Mouse (Mus musculus) neural tube, embryonic 14.5 days (tissue): ENCODE data around the gene Pgam2. TPM values are rescaled to one million over a fixed set of nuclear protein-coding genes. Genes with fewer than 3 reads are reported as not detected.

ENCODE experiments used
- ATAC-seq: fragments of 200-750 bp; cut with Nextera tagmentation; 2 replicates; pipeline ENCODE4 v1.8.0; 2017; ENCODE audit warnings: low read depth, mild to moderate bottlenecking, moderate TSS enrichment, moderate library complexity
- H3K27ac ChIP-seq: fragments of 300-500 bp; sonication (generic); 2 replicates; pipeline ENCODE4 v1.5.1; 2014; ENCODE audit warnings: low read depth, mild to moderate bottlenecking, control low read depth, low read length, moderate library complexity, mixed read lengths
- H3K27me3 ChIP-seq: fragments of 300-500 bp; sonication (generic); 2 replicates; pipeline ENCODE4 v1.6.1; 2014; ENCODE audit warnings: low read length; ENCODE audit not compliant: control insufficient read depth, insufficient read depth
- H3K36me3 ChIP-seq: fragments of 300-500 bp; sonication (generic); 2 replicates; pipeline ENCODE4 v1.6.1; 2014; ENCODE audit warnings: low read length, mixed read lengths; ENCODE audit not compliant: control insufficient read depth, insufficient read depth
- H3K4me1 ChIP-seq: fragments of 300-500 bp; sonication (generic); 2 replicates; pipeline ENCODE4 v1.6.1; 2014; ENCODE audit warnings: low read length; ENCODE audit not compliant: control insufficient read depth, insufficient read depth
- H3K4me2 ChIP-seq: fragments of 300-500 bp; sonication (generic); 2 replicates; pipeline ENCODE4 v1.6.1; 2014; ENCODE audit warnings: mild to moderate bottlenecking, low read depth, low read length, control low read depth
- H3K4me3 ChIP-seq: fragments of 300-500 bp; sonication (generic); 2 replicates; pipeline ENCODE4 v1.5.1; 2014; ENCODE audit warnings: low read depth, low read length, control low read depth, mixed read lengths
- H3K9ac ChIP-seq: fragments of 300-500 bp; sonication (generic); replicated peaks from 2 replicates; pipeline ENCODE4 v1.6.1; 2014; ENCODE audit warnings: low read depth, mild to moderate bottlenecking, control low read depth, low read length, mixed read lengths
- H3K9me3 ChIP-seq: fragments of 300-500 bp; sonication (generic); 2 replicates; pipeline ENCODE4 v1.6.1; 2016; ENCODE audit warnings: low read length; ENCODE audit not compliant: control insufficient read depth
- WGBS: fragments of 180-500 bp; shearing (Covaris S2); extraction: QIAGEN DNeasy Blood & Tissue Kit; methylation state at CpG from one replicate; pipeline ENCODE4 v1.1.7; 2014; 5-methylcytosine and 5-hydroxymethylcytosine counted together
- polyA plus RNA-seq: library from polyadenylated mRNA; unstranded; fragments of >200 nt; fragmentation: Nextera tagmentation; extraction: Ambion mirVana; gene quantifications from 2 replicates; pipeline ENCODE4 v1.2.1, GENCODE M21; 2014

Pgam2 gene
- polyA plus RNA-seq, 1 experiment from 2014 or later = 2.8 TPM

DNA sequence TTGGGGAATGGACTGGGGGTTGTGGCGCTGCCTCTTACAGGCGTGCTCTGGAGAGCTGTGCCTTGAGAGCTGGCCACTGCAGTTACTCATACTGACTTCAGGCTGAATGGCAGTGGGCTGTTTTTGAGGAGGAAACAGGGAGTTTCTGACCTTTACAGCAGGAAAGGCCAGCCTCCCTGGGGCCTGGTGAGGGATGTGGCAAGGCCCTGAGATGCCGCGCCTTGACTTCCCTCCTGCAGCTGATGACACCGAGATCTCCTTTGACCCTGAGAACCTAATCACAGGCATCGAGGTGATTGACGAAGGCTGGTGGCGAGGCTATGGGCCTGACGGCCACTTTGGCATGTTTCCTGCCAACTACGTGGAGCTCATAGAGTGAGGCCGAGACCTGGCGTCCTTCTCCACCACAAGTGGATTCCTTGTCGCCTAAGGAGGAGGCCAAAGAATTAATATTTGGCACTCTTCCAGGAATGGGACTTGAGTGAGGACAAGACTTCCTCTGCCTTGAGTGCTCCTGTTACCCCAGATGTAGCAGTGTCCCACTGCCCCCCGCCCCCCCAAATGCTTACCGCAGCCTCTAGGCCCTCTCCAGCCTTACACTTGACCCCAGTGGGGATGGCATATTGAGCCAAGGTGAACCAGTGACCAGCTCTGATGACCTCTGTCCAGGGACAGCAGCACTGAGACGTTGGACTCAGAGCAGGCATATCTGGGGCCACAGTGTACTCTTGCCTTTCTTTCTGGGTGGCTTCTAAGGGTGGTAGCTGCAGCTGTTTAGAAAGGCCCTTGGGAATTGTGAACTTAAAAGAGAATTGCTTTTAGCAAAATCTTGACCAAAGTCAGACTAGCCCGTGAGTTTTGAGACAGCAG, 3.7 kb downstream of the Pgam2 start:
- ATAC-seq = no peak
- Histone ChIP-seq H3K27ac (no peak overlapping the region), H3K4me2 (no peak overlapping the region), H3K4me3 (no peak overlapping the region), H3K27me3 (no peaks in the 10 kb centered on the region), H3K9ac (no peak overlapping the region), H3K9me3 (no peaks in the 10 kb centered on the region), H3K4me1 (0 out of 2 replicates have a peak, but pooled peaks cover 3% of the 10 kb centered on the region), H3K36me3 (peaks cover 48% of the 10 kb centered on the region)
- WGBS = 91% methylated on average over 17 of the region's 17 CpGs

DNA sequence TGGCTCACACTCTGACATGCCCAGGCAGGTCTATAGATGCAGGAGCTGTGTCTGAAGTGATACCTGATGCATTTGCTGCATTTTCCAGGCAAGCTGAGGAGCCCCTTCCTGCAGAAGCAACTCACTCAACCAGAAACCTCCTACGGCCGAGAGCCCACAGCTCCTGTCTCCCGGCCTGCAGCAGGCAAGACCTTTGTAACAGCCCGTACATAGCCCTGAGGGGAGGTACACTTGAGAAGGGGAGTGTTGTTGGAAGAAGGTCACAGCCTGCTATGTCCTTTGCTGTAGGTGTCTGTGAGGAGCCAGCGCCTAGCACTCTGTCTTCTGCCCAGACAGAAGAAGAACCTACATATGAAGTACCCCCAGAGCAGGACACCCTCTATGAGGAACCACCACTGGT, 5.6 kb downstream of the Pgam2 start:
- Histone ChIP-seq H3K4me3 (no peak overlapping the region), H3K9me3 (no peaks in the 10 kb centered on the region), H3K4me1 (no peaks in the 10 kb centered on the region), H3K4me2 (no peak overlapping the region), H3K27me3 (no peaks in the 10 kb centered on the region), H3K9ac (no peak overlapping the region), H3K27ac (no peak overlapping the region), H3K36me3 (peaks cover 51% of the 10 kb centered on the region)
- WGBS = 95% methylated on average over 5 of the region's 5 CpGs
- no peak for ATAC-seq

DNA sequence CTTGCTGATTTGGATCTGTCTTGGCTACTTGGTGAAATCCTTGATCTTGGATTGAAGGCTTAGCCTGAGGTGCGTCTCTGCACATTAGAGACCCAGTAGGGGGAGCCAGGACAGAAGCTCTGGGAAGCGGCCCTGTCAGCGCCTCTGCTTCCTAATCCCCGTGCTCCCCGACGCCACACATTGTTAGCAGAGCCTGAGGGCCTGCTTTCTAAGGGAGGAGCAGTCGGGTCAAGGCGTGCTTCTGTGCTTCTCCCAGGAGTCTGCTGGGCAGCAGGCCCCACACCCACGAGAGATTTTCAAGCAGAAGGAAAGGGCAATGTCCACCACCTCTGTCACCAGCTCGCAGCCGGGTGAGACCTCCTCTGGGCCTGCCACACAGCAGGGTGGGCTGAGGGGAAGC, 6.2 kb downstream of the Pgam2 start:
- WGBS = 86% methylated on average over 11 of the region's 11 CpGs
- Histone ChIP-seq H3K4me2 (no peak overlapping the region), H3K27me3 (no peaks in the 10 kb centered on the region), H3K4me1 (no peaks in the 10 kb centered on the region), H3K36me3 (peaks cover 56% of the 10 kb centered on the region), H3K27ac (no peak overlapping the region), H3K9me3 (no peaks in the 10 kb centered on the region), H3K4me3 (no peak overlapping the region), H3K9ac (no peak overlapping the region)
- no peak for ATAC-seq

DNA sequence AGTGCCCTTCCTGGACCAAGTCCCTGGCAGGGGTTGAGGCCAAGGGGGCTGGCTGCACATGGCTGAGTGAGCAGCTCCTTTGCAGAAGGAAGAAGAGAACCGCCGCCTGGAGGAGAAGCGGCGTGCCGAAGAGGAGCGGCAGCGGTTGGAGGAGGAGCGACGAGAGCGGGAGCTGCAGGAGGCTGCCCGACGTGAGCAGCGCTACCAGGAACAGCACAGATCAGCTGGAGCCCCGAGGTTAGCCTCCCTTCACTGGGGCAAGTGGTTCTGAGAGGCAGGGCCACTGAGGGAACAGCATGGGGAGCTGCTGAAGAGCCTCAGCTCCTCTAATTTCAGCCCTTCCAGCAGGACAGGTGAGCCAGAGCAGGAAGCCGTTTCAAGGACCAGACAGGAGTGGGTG, 6.6 kb downstream of the Pgam2 start:
- H3K4me2 ChIP-seq = no peak overlapping the region
- H3K4me1 ChIP-seq = no peaks in the 10 kb centered on the region
- no peaks in the 10 kb centered on the region for H3K27me3 ChIP-seq
- no peak overlapping the region for H3K27ac ChIP-seq
- no peak overlapping the region for H3K4me3 ChIP-seq
- peaks cover 56% of the 10 kb centered on the region for H3K36me3 ChIP-seq
- no peaks in the 10 kb centered on the region for H3K9me3 ChIP-seq
- no peak overlapping the region for H3K9ac ChIP-seq
- ATAC-seq = no peak
- WGBS = 87% methylated on average over 15 of the region's 15 CpGs

DNA sequence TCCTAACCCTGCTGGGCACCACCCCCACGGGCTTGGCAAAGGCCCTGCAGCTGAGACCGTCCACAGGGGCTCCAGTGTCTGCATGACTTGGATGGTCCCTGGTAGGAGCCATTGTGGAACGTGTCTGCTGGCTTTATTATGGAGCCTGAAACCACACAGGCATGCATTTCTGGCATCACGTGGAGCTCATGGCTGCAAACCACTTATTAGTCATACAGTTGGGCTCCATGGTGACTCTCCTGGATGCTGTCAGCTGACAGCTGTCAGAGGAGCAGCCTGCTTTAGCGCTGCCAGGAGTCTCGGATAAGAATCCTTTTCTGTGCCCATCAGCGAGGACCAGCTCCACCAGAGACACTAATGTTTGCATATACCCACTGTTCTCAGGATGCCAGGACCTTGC, 7.8 kb downstream of the Pgam2 start:
- WGBS = 93% methylated on average over 7 of the region's 7 CpGs
- no peak overlapping the region for H3K9ac ChIP-seq
- no peaks in the 10 kb centered on the region for H3K27me3 ChIP-seq
- H3K27ac ChIP-seq = no peak overlapping the region
- H3K36me3 ChIP-seq = peaks cover 49% of the 10 kb centered on the region
- no peaks in the 10 kb centered on the region for H3K9me3 ChIP-seq
- no peaks in the 10 kb centered on the region for H3K4me1 ChIP-seq
- no peak for ATAC-seq
- no peak overlapping the region for H3K4me2 ChIP-seq
- H3K4me3 ChIP-seq = no peak overlapping the region

DNA sequence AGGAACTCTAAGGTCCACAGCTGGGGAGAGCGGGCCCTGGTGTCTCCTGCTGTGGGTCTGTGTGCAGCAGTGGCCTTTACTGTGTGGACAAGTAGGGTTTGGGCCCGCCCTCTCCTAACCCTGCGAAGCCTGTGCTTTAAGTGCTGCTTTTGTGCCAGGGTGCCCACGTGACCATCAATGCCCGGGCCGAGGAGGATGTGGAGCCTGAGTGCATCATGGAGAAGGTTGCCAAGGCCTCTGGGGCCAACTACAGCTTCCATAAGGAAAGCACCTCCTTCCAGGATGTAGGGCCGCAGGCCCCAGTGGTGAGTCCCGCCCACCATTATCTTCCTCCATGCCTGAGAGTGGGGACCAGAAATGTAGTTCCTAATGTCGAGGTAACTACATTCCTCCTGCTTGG, 8.2 kb downstream of the Pgam2 start:
- Histone ChIP-seq H3K36me3 (peaks cover 49% of the 10 kb centered on the region), H3K9me3 (no peaks in the 10 kb centered on the region), H3K4me1 (no peaks in the 10 kb centered on the region), H3K27me3 (no peaks in the 10 kb centered on the region), H3K27ac (no peak overlapping the region), H3K4me2 (no peak overlapping the region), H3K4me3 (no peak overlapping the region), H3K9ac (no peak overlapping the region)
- WGBS = 90% methylated on average over 9 of the region's 9 CpGs
- no peak for ATAC-seq

DNA sequence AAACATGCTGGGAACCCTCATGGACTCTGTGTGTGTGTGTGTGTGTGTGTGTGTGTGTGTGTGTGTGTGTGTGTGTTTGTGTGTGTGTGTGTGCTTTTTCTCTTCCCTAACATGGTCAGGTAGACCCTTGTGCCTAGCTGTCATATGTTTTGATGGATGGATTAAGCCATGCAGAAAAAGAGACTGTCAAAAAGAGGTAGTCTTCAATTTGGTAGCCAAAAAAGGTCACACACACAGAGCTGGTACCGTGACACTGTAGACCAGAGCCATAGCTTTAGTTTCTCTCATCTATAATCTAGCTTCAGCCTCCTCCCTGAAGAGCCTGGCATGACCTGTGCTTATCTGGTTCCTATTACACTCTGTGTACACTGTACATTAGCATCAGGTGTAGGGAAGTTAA, 13.1 kb downstream of the Pgam2 start:
- H3K4me1 ChIP-seq = peaks cover 14% of the 10 kb centered on the region
- 96% methylated on average over 1 of the region's 1 CpGs for WGBS

DNA sequence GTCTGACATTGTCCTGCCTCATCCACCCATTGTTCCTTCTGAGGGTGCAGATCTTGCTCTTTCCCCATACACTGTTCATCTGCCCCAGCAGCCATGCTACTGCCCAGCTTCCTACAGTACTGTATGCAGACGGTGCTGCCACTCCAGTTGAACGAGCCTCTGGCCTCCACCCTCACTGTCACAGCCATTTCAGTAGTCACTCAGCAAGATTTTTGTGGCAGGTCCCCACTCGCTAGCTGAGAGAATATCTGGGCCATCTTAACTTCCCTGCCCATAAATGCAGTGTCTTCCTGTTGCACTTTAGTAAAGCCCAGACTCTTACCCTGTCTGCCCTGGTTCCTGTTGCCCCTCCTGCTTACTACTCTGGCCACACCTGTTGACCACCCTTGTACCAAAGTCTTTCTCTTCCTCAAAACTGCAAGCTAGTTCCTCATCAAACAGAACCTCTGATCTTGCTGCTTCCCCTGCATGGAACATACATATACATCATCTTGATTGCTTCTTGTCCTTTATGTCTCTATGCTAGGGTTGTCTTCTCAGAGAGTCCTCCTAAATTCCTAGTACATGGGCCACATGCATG, 13.7 kb downstream of the Pgam2 start:
- Histone ChIP-seq H3K9me3 (no peaks in the 10 kb centered on the region), H3K4me2 (peak overlapping the region; percentile 77), H3K36me3 (peaks cover 8% of the 10 kb centered on the region), H3K4me1 (peaks cover 14% of the 10 kb centered on the region), H3K4me3 (no peak overlapping the region), H3K27ac (no peak overlapping the region), H3K9ac (no peak overlapping the region), H3K27me3 (no peaks in the 10 kb centered on the region)
- 91% methylated on average over 3 of the region's 3 CpGs for WGBS
- ATAC-seq = no peak

More for the DNA sequence above, 13.1 kb downstream of the Pgam2 start:
- Histone ChIP-seq H3K27ac (no peak overlapping the region), H3K4me3 (no peak overlapping the region), H3K4me2 (no peak overlapping the region), H3K27me3 (no peaks in the 10 kb centered on the region), H3K36me3 (peaks cover 14% of the 10 kb centered on the region), H3K9me3 (no peaks in the 10 kb centered on the region), H3K9ac (no peak overlapping the region)
- ATAC-seq = no peak

DNA sequence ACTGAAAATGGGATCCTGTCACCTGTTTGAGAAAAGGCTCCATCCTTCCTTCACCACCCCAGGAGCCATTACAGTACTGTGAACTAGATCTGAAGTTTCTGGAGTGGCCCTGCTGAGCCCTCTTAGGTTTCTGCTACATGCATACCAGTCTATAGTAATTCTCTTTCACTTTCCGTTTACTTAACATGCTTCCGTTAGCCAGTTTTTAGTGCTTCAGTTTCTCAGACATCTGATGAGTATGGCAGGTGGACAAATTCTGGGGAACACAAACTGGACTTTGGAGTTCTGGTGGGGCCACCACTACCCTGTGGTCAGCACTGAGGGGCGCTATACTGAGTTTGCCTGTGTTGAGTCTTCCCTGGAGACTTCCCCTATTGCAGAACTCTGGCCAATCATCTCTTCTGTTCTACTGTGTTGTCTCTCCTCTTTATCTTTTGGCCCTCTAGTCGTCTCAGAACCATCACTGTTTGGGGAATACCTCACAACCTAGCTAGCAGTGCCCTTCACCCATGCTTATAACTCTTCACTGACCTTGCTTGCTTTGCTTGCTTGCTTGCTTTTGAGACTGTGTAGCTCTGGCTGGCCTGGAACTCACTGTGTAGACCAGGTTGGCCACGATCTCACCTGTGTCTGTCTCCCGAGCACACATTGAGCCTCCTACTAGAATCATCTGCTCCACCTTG, 14.3 kb downstream of the Pgam2 start:
- no peaks in the 10 kb centered on the region for H3K27me3 ChIP-seq
- H3K27ac ChIP-seq = peak overlapping the region; percentile 76
- ATAC-seq = no peak
- 77% methylated on average over 6 of the region's 6 CpGs for WGBS
- peak overlapping the region; percentile 87 for H3K4me3 ChIP-seq
- H3K9me3 ChIP-seq = no peaks in the 10 kb centered on the region
- H3K4me1 ChIP-seq = peaks cover 14% of the 10 kb centered on the region
- peak overlapping the region; percentile 90 for H3K9ac ChIP-seq
- H3K4me2 ChIP-seq = peak overlapping the region; percentile 77
- peaks cover 8% of the 10 kb centered on the region for H3K36me3 ChIP-seq
